Mouse (Mus musculus): ENCODE measurements around the gene Igbp1. TPM values are rescaled to one million over a fixed set of nuclear protein-coding genes. Genes with fewer than 3 reads are reported as not detected.

The Igbp1 gene
- polyA plus RNA-seq, 1 experiment from 2014 or later, result 46.0 TPM

DNA sequence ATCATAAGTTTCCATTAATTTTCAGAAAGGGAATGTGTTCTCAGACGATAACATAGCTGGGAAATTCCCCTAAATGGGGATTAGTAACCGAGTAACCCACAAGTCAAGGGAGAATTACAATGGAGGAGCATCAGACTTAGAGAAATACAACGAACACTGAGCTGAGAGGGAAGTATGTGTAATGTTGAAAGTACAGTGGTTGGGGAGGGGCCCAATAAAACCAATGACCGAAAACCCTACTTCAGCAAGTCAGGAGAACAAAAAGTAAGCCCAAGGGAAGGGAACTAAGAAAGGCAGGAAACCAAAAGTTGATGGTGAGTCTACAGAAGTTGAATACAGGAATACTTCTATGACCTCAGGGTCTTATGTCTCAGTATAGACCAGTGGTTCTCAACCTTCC is 14.1 kb downstream of the Igbp1 start:
- ATAC-seq (replicated peaks; ENCODE audit: low FRiP score, low TSS enrichment, low read depth) (no peak), DNase-seq (ENCODE audit: low spot score) (no peak)
- Histone ChIP-seq H3K4me2 (ENCODE audit: low read length) (no peak overlapping the region), H3K27ac (ENCODE audit: low read depth) (no peak overlapping the region), H3K27me3 (replicated peaks; ENCODE audit: control insufficient read depth, insufficient read depth, low read length) (no peaks in the 10 kb centered on the region), H3K9me3 (ENCODE audit: control insufficient read depth, low read length) (no peaks in the 10 kb centered on the region), H3K9ac (ENCODE audit: low read length) (no peak overlapping the region), H3K4me1 (replicated peaks; ENCODE audit: control insufficient read depth, insufficient read depth, low read length) (no peaks in the 10 kb centered on the region), H3K36me3 (ENCODE audit: control insufficient read depth, insufficient read depth, low read length) (peaks cover 11% of the 10 kb centered on the region; the same call in 1 of the 2 replicates), H3K4me3 (ENCODE audit: low read depth, low read length) (no peak overlapping the region)
- 89% methylated on average over 4 of the region's 4 CpGs for WGBS

DNA sequence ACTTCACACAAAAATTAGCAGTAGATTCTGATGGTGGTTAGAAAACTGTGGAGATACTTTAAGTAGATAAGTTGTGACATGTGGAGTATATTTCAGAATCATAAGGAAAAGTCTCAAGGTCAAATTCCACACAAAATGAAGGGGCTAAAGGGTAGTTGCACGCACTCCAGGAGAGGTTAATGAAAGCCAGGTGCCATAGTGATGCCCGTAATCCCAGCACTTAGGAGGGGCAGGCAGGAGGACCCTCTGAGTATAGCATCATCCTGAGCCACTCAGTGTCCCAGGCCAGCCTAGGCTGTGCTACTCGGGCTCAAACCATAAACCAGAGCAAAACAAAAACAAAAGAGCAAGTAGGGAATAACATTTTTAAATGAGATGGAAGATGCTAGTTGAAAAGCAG is 15.8 kb downstream of the Igbp1 start:
- Histone ChIP-seq H3K27ac (ENCODE audit: low read depth) (no peak overlapping the region), H3K4me2 (ENCODE audit: low read length) (no peak overlapping the region), H3K4me3 (ENCODE audit: low read depth, low read length) (no peak overlapping the region), H3K4me1 (replicated peaks; ENCODE audit: control insufficient read depth, insufficient read depth, low read length) (no peaks in the 10 kb centered on the region), H3K9ac (ENCODE audit: low read length) (no peak overlapping the region), H3K9me3 (ENCODE audit: control insufficient read depth, low read length) (no peaks in the 10 kb centered on the region), H3K36me3 (ENCODE audit: control insufficient read depth, insufficient read depth, low read length) (peaks cover 11% of the 10 kb centered on the region; the same call in 1 of the 2 replicates), H3K27me3 (replicated peaks; ENCODE audit: control insufficient read depth, insufficient read depth, low read length) (no peaks in the 10 kb centered on the region)
- DNase-seq (ENCODE audit: low spot score), result no peak
- no peak for ATAC-seq (replicated peaks; ENCODE audit: low FRiP score, low TSS enrichment, low read depth)
- WGBS, result 90% methylated on average over 3 of the region's 3 CpGs

DNA sequence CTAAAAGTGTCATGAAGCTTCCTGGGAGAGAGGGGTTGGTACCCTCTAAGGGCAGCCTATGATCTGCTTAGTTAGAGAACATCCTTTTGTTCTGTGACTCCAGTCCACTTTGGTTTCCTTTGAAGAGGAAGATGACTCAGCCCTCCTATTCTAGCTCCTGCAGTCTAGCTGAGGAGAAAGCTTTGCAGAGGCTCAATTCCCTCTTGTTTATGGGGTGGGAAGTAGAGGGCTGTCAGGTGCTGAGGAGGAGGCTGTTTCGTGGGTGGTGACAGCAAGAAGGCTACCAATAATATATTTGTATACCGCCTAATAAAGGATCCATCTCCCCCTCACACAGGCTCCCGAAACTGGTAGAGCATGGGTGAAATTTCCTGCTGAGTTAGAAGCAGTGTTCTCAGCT is 22.6 kb downstream of the Igbp1 start:
- H3K9me3 ChIP-seq (ENCODE audit: control insufficient read depth, low read length), result no peaks in the 10 kb centered on the region
- ATAC-seq (replicated peaks; ENCODE audit: low FRiP score, low TSS enrichment, low read depth) (no peak), DNase-seq (ENCODE audit: low spot score) (no peak)
- WGBS, result 91% methylated on average over 3 of the region's 3 CpGs
- H3K27me3 ChIP-seq (replicated peaks; ENCODE audit: control insufficient read depth, insufficient read depth, low read length), result no peaks in the 10 kb centered on the region
- H3K4me2 ChIP-seq (ENCODE audit: low read length), result no peak overlapping the region
- H3K27ac ChIP-seq (ENCODE audit: low read depth), result no peak overlapping the region
- no peaks in the 10 kb centered on the region for H3K4me1 ChIP-seq (replicated peaks; ENCODE audit: control insufficient read depth, insufficient read depth, low read length)
- no peaks in the 10 kb centered on the region for H3K36me3 ChIP-seq (ENCODE audit: control insufficient read depth, insufficient read depth, low read length)
- no peak overlapping the region for H3K9ac ChIP-seq (ENCODE audit: low read length)
- H3K4me3 ChIP-seq (ENCODE audit: low read depth, low read length), result no peak overlapping the region

GRCm38 (mm10) chrX:100517626-100518025 is 23.5 kb downstream of the Igbp1 start:
- no peaks in the 10 kb centered on the region for H3K4me1 ChIP-seq (replicated peaks; ENCODE audit: control insufficient read depth, insufficient read depth, low read length)
- no peak overlapping the region for H3K27ac ChIP-seq (ENCODE audit: low read depth)
- no peak overlapping the region for H3K4me2 ChIP-seq (ENCODE audit: low read length)
- no peak for ATAC-seq (replicated peaks; ENCODE audit: low FRiP score, low TSS enrichment, low read depth)
- H3K9ac ChIP-seq (ENCODE audit: low read length), result no peak overlapping the region
- H3K9me3 ChIP-seq (ENCODE audit: control insufficient read depth, low read length), result no peaks in the 10 kb centered on the region
- H3K4me3 ChIP-seq (ENCODE audit: low read depth, low read length), result no peak overlapping the region
- H3K36me3 ChIP-seq (ENCODE audit: control insufficient read depth, insufficient read depth, low read length), result no peaks in the 10 kb centered on the region
- WGBS, result 92% methylated on average over 6 of the region's 6 CpGs
- H3K27me3 ChIP-seq (replicated peaks; ENCODE audit: control insufficient read depth, insufficient read depth, low read length), result no peaks in the 10 kb centered on the region
- DNase-seq (ENCODE audit: low spot score), result no peak

DNA sequence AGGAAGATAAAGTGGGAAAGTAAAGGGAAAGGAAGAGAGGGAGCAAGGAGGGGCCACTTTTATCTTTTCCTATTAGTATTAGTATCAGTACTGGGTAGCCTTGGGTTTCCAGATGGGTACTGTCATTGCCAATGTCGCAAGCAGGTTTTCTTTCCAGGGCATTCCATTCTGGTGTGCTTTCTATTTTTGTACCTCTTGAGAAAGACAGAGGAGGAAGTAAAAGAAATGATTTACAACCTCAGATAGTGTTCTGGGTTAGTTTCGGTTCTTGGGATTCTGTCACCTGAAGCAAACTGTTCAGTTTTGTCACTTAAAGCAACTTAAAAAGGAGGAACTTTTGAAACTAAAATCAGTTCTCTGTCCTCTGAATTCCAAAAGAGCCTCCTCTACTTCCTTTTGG is 24.4 kb downstream of the Igbp1 start:
- no peak overlapping the region for H3K4me3 ChIP-seq (ENCODE audit: low read depth, low read length)
- H3K4me2 ChIP-seq (ENCODE audit: low read length), result no peak overlapping the region
- ATAC-seq (replicated peaks; ENCODE audit: low FRiP score, low TSS enrichment, low read depth) (no peak), DNase-seq (ENCODE audit: low spot score) (no peak)
- 81% methylated on average over 2 of the region's 2 CpGs for WGBS
- no peaks in the 10 kb centered on the region for H3K36me3 ChIP-seq (ENCODE audit: control insufficient read depth, insufficient read depth, low read length)
- H3K9ac ChIP-seq (ENCODE audit: low read length), result no peak overlapping the region
- no peaks in the 10 kb centered on the region for H3K9me3 ChIP-seq (ENCODE audit: control insufficient read depth, low read length)
- H3K27ac ChIP-seq (ENCODE audit: low read depth), result no peak overlapping the region
- H3K4me1 ChIP-seq (replicated peaks; ENCODE audit: control insufficient read depth, insufficient read depth, low read length), result no peaks in the 10 kb centered on the region
- H3K27me3 ChIP-seq (replicated peaks; ENCODE audit: control insufficient read depth, insufficient read depth, low read length), result no peaks in the 10 kb centered on the region

- Histone ChIP-seq H3K9me3 (ENCODE audit: control insufficient read depth, low read length) (no peaks in the 10 kb centered on the region), H3K9ac (ENCODE audit: low read length) (no peak within 1 kb of the TSS), H3K27ac (ENCODE audit: low read depth) (no peak within 1 kb of the TSS), H3K4me3 (ENCODE audit: low read depth, low read length) (no peak within 1 kb of the TSS), H3K4me2 (ENCODE audit: low read length) (no peak within 1 kb of the TSS), H3K4me1 (replicated peaks; ENCODE audit: control insufficient read depth, insufficient read depth, low read length) (no peaks in the 10 kb centered on the region), H3K36me3 (ENCODE audit: control insufficient read depth, insufficient read depth, low read length) (no peaks in the 10 kb centered on the region), H3K27me3 (replicated peaks; ENCODE audit: control insufficient read depth, insufficient read depth, low read length) (no peaks in the 10 kb centered on the region)
- 83% methylated on average over 4 of the region's 4 CpGs for WGBS
- DNase-seq (ENCODE audit: low spot score) (no peak), ATAC-seq (replicated peaks; ENCODE audit: low FRiP score, low TSS enrichment, low read depth) (no peak)
Measured at GRCm38 (mm10) chrX:100524471-100524870, 30.4 kb downstream of the Igbp1 start, which contains the start of gene Dgat2l6. Gene Dgat2l6, plus strand, starts transcription at chrX:100524838.

- ATAC-seq (replicated peaks; ENCODE audit: low FRiP score, low TSS enrichment, low read depth) (no peak), DNase-seq (ENCODE audit: low spot score) (no peak)
- H3K27me3 ChIP-seq (replicated peaks; ENCODE audit: control insufficient read depth, insufficient read depth, low read length), result 0 out of 2 replicates have a peak, but pooled peaks cover 4% of the 10 kb centered on the region
- no peak overlapping the region for H3K9ac ChIP-seq (ENCODE audit: low read length)
- H3K36me3 ChIP-seq (ENCODE audit: control insufficient read depth, insufficient read depth, low read length), result no peaks in the 10 kb centered on the region
- H3K27ac ChIP-seq (ENCODE audit: low read depth), result no peak overlapping the region
- no peaks in the 10 kb centered on the region for H3K4me1 ChIP-seq (replicated peaks; ENCODE audit: control insufficient read depth, insufficient read depth, low read length)
- WGBS, result 78% methylated on average over 3 of the region's 3 CpGs
- H3K4me2 ChIP-seq (ENCODE audit: low read length), result no peak overlapping the region
- H3K4me3 ChIP-seq (ENCODE audit: low read depth, low read length), result no peak overlapping the region
- H3K9me3 ChIP-seq (ENCODE audit: control insufficient read depth, low read length), result no peaks in the 10 kb centered on the region
Measured at GRCm38 (mm10) chrX:100556026-100556425, 61.9 kb downstream of the Igbp1 start.

- Histone ChIP-seq H3K36me3 (ENCODE audit: control insufficient read depth, insufficient read depth, low read length) (no peaks in the 10 kb centered on the region), H3K9me3 (ENCODE audit: control insufficient read depth, low read length) (no peaks in the 10 kb centered on the region), H3K4me2 (ENCODE audit: low read length) (no peak overlapping the region), H3K9ac (ENCODE audit: low read length) (no peak overlapping the region), H3K4me3 (ENCODE audit: low read depth, low read length) (no peak overlapping the region), H3K27ac (ENCODE audit: low read depth) (no peak overlapping the region), H3K4me1 (replicated peaks; ENCODE audit: control insufficient read depth, insufficient read depth, low read length) (no peaks in the 10 kb centered on the region), H3K27me3 (replicated peaks; ENCODE audit: control insufficient read depth, insufficient read depth, low read length) (no peaks in the 10 kb centered on the region)
- ATAC-seq (replicated peaks; ENCODE audit: low FRiP score, low TSS enrichment, low read depth) (no peak), DNase-seq (ENCODE audit: low spot score) (no peak)
- WGBS, result 88% methylated on average over 3 of the region's 3 CpGs
Measured at GRCm38 (mm10) chrX:100565696-100566095, 71.6 kb downstream of the Igbp1 start.
